Mouse (Mus musculus) midbrain, embryonic 13.5 days (tissue): ENCODE measurements around the gene Cpne4. TPM values are rescaled to one million over a fixed set of nuclear protein-coding genes. Genes with fewer than 3 reads are reported as not detected.

Experiments
- ATAC-seq: fragments of 200-750 bp; cut with Nextera tagmentation; 2 replicates; pipeline ENCODE4 v1.8.0; 2017; ENCODE audit warnings: mild to moderate bottlenecking, moderate TSS enrichment, moderate library complexity
- H3K27ac ChIP-seq: fragments of 300-500 bp; sonication (generic); 2 replicates; pipeline ENCODE4 v1.5.1; 2015; ENCODE audit warnings: inconsistent platforms, mild to moderate bottlenecking, moderate library complexity
- H3K27me3 ChIP-seq: fragments of 300-500 bp; sonication (generic); 2 replicates; pipeline ENCODE4 v1.6.1; 2015; ENCODE audit warnings: mild to moderate bottlenecking, inconsistent platforms
- H3K36me3 ChIP-seq: fragments of 300-500 bp; sonication (generic); 2 replicates; pipeline ENCODE4 v1.6.1; 2015; ENCODE audit warnings: mild to moderate bottlenecking, inconsistent platforms
- H3K4me1 ChIP-seq: fragments of 300-500 bp; sonication (generic); replicated peaks from 2 replicates; pipeline ENCODE4 v1.6.1; 2015; ENCODE audit warnings: inconsistent platforms
- H3K4me2 ChIP-seq: fragments of 300-500 bp; sonication (generic); replicated peaks from 2 replicates; pipeline ENCODE4 v1.6.1; 2015; ENCODE audit warnings: moderate library complexity, mild to moderate bottlenecking, inconsistent platforms
- H3K4me3 ChIP-seq: fragments of 300-500 bp; sonication (generic); replicated peaks from 2 replicates; pipeline ENCODE4 v1.5.1; 2015; ENCODE audit warnings: mild to moderate bottlenecking, inconsistent platforms
- H3K9ac ChIP-seq: fragments of 300-500 bp; sonication (generic); replicated peaks from 2 replicates; pipeline ENCODE4 v1.6.1; 2015; ENCODE audit warnings: mild to moderate bottlenecking, inconsistent platforms
- H3K9me3 ChIP-seq: fragments of 300-500 bp; sonication (generic); 2 replicates; pipeline ENCODE4 v1.6.1; 2016; ENCODE audit warnings: mild to moderate bottlenecking, inconsistent platforms
- WGBS: fragments of 180-500 bp; shearing (Covaris S2); methylation state at CpG from one replicate; pipeline ENCODE4 v1.1.7; 2015; 5-methylcytosine and 5-hydroxymethylcytosine counted together
- polyA plus RNA-seq: library from polyadenylated mRNA; unstranded; fragments of >200 nt; fragmentation: Nextera tagmentation; extraction: Ambion mirVana; gene quantifications from 2 replicates; pipeline ENCODE4 v1.2.1, GENCODE M21; 2015

Gene Cpne4
- polyA plus RNA-seq, 1 experiment from 2014 or later: 11.2 TPM

- Histone ChIP-seq H3K9me3 (0 out of 2 replicates have a peak, but pooled peaks cover 7% of the 10 kb centered on the region), H3K36me3 (no peaks in the 10 kb centered on the region), H3K4me3 (no peak overlapping the region), H3K4me2 (no peak overlapping the region), H3K27me3 (0 out of 2 replicates have a peak, but pooled peaks cover 3% of the 10 kb centered on the region), H3K27ac (no peak overlapping the region), H3K4me1 (peaks cover 12% of the 10 kb centered on the region), H3K9ac (no peak overlapping the region)
- 72% methylated on average over 2 of the region's 2 CpGs for WGBS
- peak; percentile 37; the same call in 1 of the 2 replicates for ATAC-seq
Measured at GRCm38 (mm10) chr9:104594979-104595378, 47.9 kb downstream of the Cpne4 start.

- Histone ChIP-seq H3K4me1 (no peaks in the 10 kb centered on the region), H3K36me3 (no peaks in the 10 kb centered on the region), H3K27me3 (no peaks in the 10 kb centered on the region), H3K4me2 (no peak overlapping the region), H3K27ac (no peak overlapping the region), H3K9me3 (no peaks in the 10 kb centered on the region), H3K9ac (no peak overlapping the region), H3K4me3 (no peak overlapping the region)
- 81% methylated on average over 6 of the region's 6 CpGs for WGBS
- no peak for ATAC-seq
Measured at GRCm38 (mm10) chr9:104612523-104612922, 65.4 kb downstream of the Cpne4 start.

- Histone ChIP-seq H3K9me3 (no peaks in the 10 kb centered on the region), H3K27me3 (no peaks in the 10 kb centered on the region), H3K36me3 (no peaks in the 10 kb centered on the region), H3K4me3 (no peak overlapping the region), H3K9ac (no peak overlapping the region), H3K4me1 (no peaks in the 10 kb centered on the region), H3K4me2 (no peak overlapping the region), H3K27ac (no peak overlapping the region)
- 61% methylated on average over 6 of the region's 6 CpGs for WGBS
- ATAC-seq: no peak
Measured at GRCm38 (mm10) chr9:104616691-104617090, 69.6 kb downstream of the Cpne4 start.

GRCm38 (mm10) chr9:104623564-104623963 lies 76.5 kb downstream of the Cpne4 start:
- Histone ChIP-seq H3K9me3 (no peaks in the 10 kb centered on the region), H3K36me3 (no peaks in the 10 kb centered on the region), H3K27me3 (no peaks in the 10 kb centered on the region), H3K4me1 (no peaks in the 10 kb centered on the region), H3K9ac (no peak overlapping the region), H3K4me2 (no peak overlapping the region), H3K27ac (no peak overlapping the region), H3K4me3 (no peak overlapping the region)
- ATAC-seq: no peak
- WGBS: 84% methylated on average over 4 of the region's 4 CpGs

- Histone ChIP-seq H3K4me2 (no peak overlapping the region), H3K9me3 (no peaks in the 10 kb centered on the region), H3K9ac (no peak overlapping the region), H3K36me3 (no peaks in the 10 kb centered on the region), H3K27ac (no peak overlapping the region), H3K4me1 (no peaks in the 10 kb centered on the region), H3K27me3 (no peaks in the 10 kb centered on the region), H3K4me3 (no peak overlapping the region)
- no peak for ATAC-seq
- 77% methylated on average over 7 of the region's 7 CpGs for WGBS
Measured at GRCm38 (mm10) chr9:104627816-104628215, 80.7 kb downstream of the Cpne4 start.

GRCm38 (mm10) chr9:104629282-104629681 lies 82.2 kb downstream of the Cpne4 start:
- H3K9me3 ChIP-seq: no peaks in the 10 kb centered on the region
- no peak overlapping the region for H3K27ac ChIP-seq
- H3K36me3 ChIP-seq: no peaks in the 10 kb centered on the region
- ATAC-seq: no peak
- no peak overlapping the region for H3K9ac ChIP-seq
- no peaks in the 10 kb centered on the region for H3K4me1 ChIP-seq
- no peak overlapping the region for H3K4me2 ChIP-seq
- H3K27me3 ChIP-seq: no peaks in the 10 kb centered on the region
- 85% methylated on average over 7 of the region's 7 CpGs for whole genome bisulfite sequencing
- H3K4me3 ChIP-seq: no peak overlapping the region

GRCm38 (mm10) chr9:104646348-104646994 lies 99.4 kb downstream of the Cpne4 start:
- H3K4me2 ChIP-seq: no peak overlapping the region
- H3K4me3 ChIP-seq: no peak overlapping the region
- H3K9ac ChIP-seq: no peak overlapping the region
- no peaks in the 10 kb centered on the region for H3K4me1 ChIP-seq
- no peaks in the 10 kb centered on the region for H3K27me3 ChIP-seq
- H3K27ac ChIP-seq: no peak overlapping the region
- no peaks in the 10 kb centered on the region for H3K36me3 ChIP-seq
- H3K9me3 ChIP-seq: no peaks in the 10 kb centered on the region
- ATAC-seq: no peak
- WGBS: 71% methylated on average over 5 of the region's 5 CpGs

- no peak overlapping the region for H3K9ac ChIP-seq
- 0 out of 2 replicates have a peak, but pooled peaks have one; percentile 53 for ATAC-seq
- WGBS: 55% methylated on average over 9 of the region's 9 CpGs
- no peaks in the 10 kb centered on the region for H3K27me3 ChIP-seq
- H3K27ac ChIP-seq: peak overlapping the region; percentile 72; the same call in 1 of the 2 replicates
- no peaks in the 10 kb centered on the region for H3K9me3 ChIP-seq
- H3K4me3 ChIP-seq: no peak overlapping the region
- no peaks in the 10 kb centered on the region for H3K36me3 ChIP-seq
- peaks cover 13% of the 10 kb centered on the region; the same call in 1 of the 2 replicates for H3K4me1 ChIP-seq
- H3K4me2 ChIP-seq: no peak overlapping the region
Measured at GRCm38 (mm10) chr9:104652691-104653261, 105.7 kb downstream of the Cpne4 start.

GRCm38 (mm10) chr9:104659758-104660157 lies 112.7 kb downstream of the Cpne4 start:
- WGBS: 66% methylated on average over 4 of the region's 4 CpGs
- no peak for ATAC-seq
- Histone ChIP-seq H3K27me3 (no peaks in the 10 kb centered on the region), H3K4me3 (no peak overlapping the region), H3K4me2 (no peak overlapping the region), H3K36me3 (no peaks in the 10 kb centered on the region), H3K9me3 (no peaks in the 10 kb centered on the region), H3K27ac (no peak overlapping the region), H3K9ac (no peak overlapping the region), H3K4me1 (no peaks in the 10 kb centered on the region)

- no peaks in the 10 kb centered on the region for H3K27me3 ChIP-seq
- H3K27ac ChIP-seq: no peak overlapping the region
- no peaks in the 10 kb centered on the region for H3K9me3 ChIP-seq
- WGBS: 50% methylated on average over 1 of the region's 1 CpGs
- no peak overlapping the region for H3K4me2 ChIP-seq
- no peak overlapping the region for H3K4me3 ChIP-seq
- H3K9ac ChIP-seq: no peak overlapping the region
- H3K36me3 ChIP-seq: no peaks in the 10 kb centered on the region
- no peaks in the 10 kb centered on the region for H3K4me1 ChIP-seq
- ATAC-seq: no peak
Measured at GRCm38 (mm10) chr9:104676665-104677064, 129.6 kb downstream of the Cpne4 start.

GRCm38 (mm10) chr9:104678571-104678970 lies 131.5 kb downstream of the Cpne4 start:
- Histone ChIP-seq H3K27me3 (no peaks in the 10 kb centered on the region), H3K4me1 (no peaks in the 10 kb centered on the region), H3K4me3 (no peak overlapping the region), H3K4me2 (no peak overlapping the region), H3K36me3 (no peaks in the 10 kb centered on the region), H3K9ac (no peak overlapping the region), H3K27ac (no peak overlapping the region), H3K9me3 (no peaks in the 10 kb centered on the region)
- WGBS: 77% methylated on average over 3 of the region's 3 CpGs
- ATAC-seq: no peak

GRCm38 (mm10) chr9:104687051-104687450 lies 140.0 kb downstream of the Cpne4 start:
- Histone ChIP-seq H3K4me1 (no peaks in the 10 kb centered on the region), H3K27me3 (no peaks in the 10 kb centered on the region), H3K4me3 (no peak overlapping the region), H3K27ac (no peak overlapping the region), H3K36me3 (no peaks in the 10 kb centered on the region), H3K9me3 (no peaks in the 10 kb centered on the region), H3K4me2 (no peak overlapping the region), H3K9ac (no peak overlapping the region)
- WGBS: 72% methylated on average over 3 of the region's 3 CpGs
- no peak for ATAC-seq
